Mouse (Mus musculus): ENCODE data around the gene Lpin2.

Gene Lpin2

GRCm38 (mm10) chr17:71171161-71171560, 11.2 kb upstream of the Lpin2 start:
- DNase-seq (ENCODE audit: low read depth): peak; percentile 43

- DNase-seq (ENCODE audit: low read depth): no peak
These were observed 5.0 kb upstream of the Lpin2 start for GRCm38 (mm10) chr17:71177336-71177735.

DNA sequence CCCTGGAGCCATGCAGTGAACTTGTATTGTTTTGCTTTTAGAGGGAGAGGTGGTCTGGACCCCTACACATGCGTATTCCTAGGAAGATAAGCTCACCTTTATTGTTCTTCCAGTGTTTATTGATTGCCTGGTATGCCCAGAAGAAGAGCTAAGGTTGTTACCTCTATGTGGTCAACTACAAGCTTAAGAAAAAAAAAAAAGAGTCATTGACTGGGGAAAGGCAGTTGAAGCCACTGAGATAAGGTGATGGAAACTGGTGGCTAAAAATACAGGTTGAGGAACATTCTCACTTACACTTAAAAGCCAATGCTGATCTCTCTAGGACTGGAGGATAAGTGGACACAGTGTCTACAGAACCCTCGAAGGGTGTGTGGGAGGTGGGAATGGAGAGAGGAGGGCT, 4.4 kb upstream of the Lpin2 start:
- no peak for DNase-seq (ENCODE audit: low read depth)

GRCm38 (mm10) chr17:71178530-71179181, 3.7 kb upstream of the Lpin2 start:
- no peak for DNase-seq (ENCODE audit: low read depth)

GRCm38 (mm10) chr17:71179551-71180309, 2.6 kb upstream of the Lpin2 start:
- DNase-seq (ENCODE audit: low read depth): no peak

GRCm38 (mm10) chr17:71180601-71181000, 1.8 kb upstream of the Lpin2 start:
- DNase-seq (ENCODE audit: low read depth): no peak

GRCm38 (mm10) chr17:71182871-71183656, 704 bp downstream of the Lpin2 start:
- peak; percentile 75 for DNase-seq (ENCODE audit: low read depth)

DNA sequence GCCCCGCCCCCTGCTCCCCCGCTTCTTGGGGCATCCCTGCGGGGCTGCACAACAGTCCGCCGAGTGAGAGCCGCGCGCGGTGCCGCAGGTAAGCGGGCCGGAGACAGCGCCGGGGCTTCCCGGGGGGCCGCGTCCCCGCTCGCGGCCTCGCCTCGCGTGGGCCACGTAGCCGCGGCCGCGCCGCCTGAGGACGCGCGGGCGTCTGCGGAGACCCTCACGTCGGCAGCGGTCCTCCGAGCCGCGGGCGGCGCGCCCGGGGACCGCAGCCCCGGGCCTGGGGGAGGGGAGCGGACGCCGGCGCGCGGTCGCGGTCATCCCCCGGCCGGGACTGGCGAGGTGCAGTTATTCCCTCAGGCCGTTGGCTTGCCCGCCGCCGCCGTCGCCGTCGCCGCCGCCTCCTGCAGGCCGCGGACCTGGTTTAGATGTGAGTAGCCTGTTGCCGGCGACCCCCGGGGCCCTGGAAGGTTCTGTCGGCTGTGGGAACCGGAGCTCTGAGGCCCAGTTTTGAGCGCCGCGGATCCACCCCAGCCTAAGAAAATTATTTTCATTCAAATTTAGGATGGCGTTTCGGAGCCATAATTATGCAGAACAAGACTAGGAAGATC, 1.4 kb downstream of the Lpin2 start:
- DNase-seq (ENCODE audit: low read depth): no peak

DNA sequence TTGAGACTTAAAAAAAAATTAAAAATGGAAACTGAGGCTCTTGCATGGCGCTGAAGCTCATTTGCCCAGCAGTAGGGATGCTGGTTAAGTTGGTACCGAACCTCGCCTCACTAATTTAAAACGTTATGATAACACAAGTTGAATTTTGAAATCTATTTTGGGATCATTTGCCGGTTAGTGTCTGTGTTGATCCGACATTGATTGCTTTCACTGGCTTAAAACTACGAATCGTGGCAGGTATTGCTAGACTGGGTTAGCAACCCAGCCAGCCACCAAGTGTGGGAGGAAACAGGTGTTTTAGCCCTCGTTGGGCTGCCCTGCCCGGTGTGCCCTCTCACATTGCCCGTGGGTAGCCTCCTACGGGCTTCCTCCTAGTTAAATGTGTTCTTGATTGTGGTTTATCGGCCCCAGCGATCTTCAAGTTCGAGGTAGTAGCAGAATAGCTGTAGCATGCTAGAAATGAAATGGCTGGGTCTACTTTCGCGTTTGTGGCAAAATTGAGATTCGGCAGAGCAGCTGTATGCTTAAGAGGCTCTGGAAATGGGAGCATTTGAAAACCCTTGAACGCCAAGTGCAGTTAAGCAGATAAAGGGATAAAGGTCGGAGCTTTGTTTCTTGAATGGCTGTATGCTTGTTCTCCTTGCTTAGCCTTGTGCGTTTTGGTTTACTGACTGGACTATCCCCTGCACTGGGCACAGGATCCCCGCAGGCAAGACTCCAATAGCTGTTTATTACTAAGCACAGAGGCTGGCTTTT, 2.2 kb downstream of the Lpin2 start:
- peak; percentile 57 for DNase-seq (ENCODE audit: low read depth)

GRCm38 (mm10) chr17:71185368-71185767, 3.0 kb downstream of the Lpin2 start:
- DNase-seq (ENCODE audit: low read depth): no peak

DNA sequence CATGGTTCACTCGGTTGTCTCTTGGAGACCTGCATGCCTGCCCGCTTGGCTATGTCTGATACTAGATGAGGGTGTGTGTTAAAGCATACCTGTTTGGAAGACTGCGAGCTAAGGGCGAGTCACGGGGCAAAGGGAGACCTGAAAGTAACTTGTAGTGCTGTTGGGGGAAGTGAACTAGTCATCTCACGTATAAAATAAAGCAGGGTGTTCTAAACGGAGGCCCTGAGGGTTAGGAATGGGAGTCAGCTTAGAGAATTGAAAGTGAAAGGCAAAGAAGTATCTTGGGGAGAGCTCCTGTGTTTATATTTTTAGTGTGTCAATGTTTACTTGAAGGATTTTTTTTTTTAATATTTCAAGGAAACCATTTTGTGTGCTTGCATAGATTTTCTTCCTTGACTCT, 8.2 kb downstream of the Lpin2 start:
- DNase-seq (ENCODE audit: low read depth): no peak

GRCm38 (mm10) chr17:71191063-71191462, 8.7 kb downstream of the Lpin2 start:
- DNase-seq (ENCODE audit: low read depth): no peak

- no peak for DNase-seq (ENCODE audit: low read depth)
These were observed 9.5 kb downstream of the Lpin2 start for GRCm38 (mm10) chr17:71191651-71192419.

GRCm38 (mm10) chr17:71193019-71193418, 10.7 kb downstream of the Lpin2 start:
- no peak for DNase-seq (ENCODE audit: low read depth)

GRCm38 (mm10) chr17:71193485-71193884, 11.1 kb downstream of the Lpin2 start:
- no peak for DNase-seq (ENCODE audit: low read depth)

DNA sequence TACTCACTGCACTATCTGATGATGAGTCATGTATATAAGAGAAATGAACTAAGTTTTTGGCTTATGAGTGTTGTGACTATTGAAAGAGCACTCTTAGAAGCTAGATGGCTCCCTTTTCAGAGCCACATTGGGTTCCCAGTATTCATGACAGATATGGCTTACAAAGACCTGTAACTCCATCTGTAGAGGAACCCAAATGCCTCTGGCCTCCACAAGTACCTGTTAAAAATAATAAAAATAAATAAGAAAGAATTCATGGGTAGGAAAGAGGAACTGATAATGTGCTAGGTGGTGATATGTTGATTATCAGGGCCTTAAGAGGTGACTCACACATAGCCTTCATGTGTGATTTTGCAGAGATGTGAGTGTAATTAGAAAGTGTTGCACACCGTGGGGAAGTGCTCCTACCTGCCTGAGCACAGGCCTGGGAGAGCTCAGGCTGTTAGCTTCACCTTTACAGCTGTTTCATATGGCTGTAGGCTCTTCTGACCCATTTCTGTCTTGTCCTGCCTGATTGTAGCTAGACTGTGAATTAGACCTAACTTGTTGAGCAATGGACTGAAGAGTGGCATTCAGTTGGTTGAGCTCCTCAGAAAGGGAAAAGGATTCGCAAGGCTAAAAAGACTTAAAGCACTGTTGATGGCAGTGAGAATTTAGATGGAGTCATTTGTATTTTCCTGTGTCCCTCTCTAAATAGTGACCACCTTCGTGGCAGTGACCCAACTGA, 12.7 kb downstream of the Lpin2 start:
- DNase-seq (ENCODE audit: low read depth): no peak

DNA sequence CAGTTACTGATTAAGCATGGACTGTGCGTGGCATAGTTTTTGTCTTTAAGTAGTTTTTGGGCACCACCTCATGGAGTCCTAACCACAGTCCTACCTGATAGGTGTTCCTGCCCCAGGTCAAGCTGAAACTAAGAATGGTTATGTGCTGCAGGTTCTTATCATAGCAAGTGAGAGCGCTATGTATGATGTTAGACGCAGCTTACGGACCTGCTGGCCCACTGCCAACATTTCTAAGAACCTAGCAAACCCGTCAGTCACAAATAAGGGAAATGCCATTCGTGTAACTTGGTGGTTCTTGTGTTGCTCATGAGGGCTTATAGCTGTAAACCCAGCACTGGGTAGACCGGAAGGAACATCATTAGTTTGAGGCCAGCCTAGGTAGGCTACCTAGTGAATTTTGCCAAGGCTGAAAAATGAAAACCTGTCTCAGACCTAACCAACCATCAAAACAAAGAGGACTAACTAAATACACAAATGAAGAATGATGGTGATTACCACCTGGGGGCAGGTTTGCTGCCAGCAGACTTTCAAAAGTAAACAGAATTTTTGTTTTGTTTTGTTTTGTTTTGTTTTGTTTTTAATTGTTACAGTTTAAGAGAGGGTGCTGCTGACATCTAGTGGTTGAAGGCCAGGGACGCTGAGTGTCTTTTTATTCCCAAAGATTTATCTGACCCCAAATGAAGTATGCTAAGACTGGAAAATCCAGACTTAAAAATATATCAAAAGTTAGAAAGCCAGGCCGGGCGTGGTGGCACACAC, 13.5 kb downstream of the Lpin2 start:
- peak; percentile 81 for DNase-seq (ENCODE audit: low read depth)

DNA sequence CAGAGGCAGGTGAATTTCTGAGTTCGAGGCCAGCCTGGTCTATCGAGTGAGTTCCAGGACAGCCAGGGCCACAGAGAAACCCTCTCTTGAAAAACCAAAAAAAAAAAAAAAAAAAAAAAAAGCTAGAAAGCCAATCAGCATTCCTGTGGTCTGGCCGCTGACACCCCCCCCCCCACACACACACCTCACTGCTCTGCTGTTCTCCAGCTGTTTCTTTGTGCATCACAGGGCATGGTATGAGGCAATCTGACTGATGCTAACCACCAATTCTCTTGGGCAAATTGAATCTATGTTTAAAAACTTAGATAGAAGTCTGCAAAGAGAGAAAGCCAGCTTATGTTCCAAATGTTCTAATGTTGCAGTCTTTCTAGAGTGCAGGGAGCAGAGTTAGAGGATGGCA, 14.1 kb downstream of the Lpin2 start:
- no peak for DNase-seq (ENCODE audit: low read depth)

DNA sequence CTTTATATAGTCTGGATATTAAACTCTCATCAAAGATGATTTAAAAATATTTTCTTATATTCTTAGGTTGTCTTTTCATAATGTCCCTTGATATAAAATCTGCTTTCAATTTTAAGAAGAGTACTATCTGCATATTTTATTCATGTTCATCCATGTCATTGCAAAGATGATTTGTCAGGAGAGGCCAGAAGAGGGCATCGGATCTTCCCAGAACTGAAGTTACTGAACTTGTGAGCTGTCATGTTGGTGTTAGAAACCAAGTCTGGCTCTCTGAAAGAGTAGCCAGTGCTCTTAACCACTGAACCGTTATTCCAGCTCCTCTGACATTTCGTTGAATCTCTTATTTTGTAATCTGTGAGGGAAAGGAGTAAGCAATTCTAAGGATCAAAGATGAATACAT, 17.0 kb downstream of the Lpin2 start:
- no peak for DNase-seq (ENCODE audit: low read depth)

DNA sequence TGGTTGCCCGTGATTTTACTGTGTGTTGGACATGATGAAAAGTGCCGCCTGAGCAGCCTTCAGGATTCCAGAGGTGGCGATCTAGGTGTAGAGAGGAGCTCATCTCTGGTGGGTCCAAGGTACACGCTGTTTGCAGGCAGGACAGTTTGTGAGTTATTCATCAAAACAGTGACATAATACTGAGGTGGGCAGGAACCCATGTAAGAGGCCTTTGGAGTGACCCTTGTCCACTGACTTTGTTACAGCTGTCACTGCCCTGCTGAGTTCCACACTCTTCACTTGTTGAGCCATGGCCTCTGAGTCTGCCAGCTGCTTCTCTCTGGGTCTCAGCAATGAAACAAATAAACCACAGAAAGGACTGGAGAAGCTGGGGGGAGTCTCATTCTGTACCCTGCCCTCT, 19.8 kb downstream of the Lpin2 start:
- no peak for DNase-seq (ENCODE audit: low read depth)
